12 mouse cellular contexts compared by ENCODE assay signal in the genomic region with DNA sequence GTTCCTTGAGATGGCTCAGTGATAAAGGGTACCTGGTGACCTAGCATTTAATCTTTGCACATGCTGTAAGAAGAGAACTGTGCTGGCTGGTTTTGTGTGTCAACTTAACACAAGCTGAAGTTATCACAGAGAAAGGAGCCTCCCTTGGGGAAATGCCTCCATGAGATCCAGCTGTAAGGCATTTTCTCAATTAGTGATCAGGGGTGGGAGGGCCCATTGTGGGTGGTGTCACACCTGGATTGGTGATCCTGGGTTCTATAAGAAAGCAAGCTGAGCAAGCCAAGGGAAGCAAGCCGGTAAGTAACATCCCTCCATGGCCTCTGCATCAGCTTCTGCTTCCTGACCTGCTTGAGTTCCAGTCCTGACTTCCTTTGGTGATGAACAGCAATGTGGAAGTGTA. TPM values are rescaled to one million over a fixed set of nuclear protein-coding genes. Genes with fewer than 3 reads are reported as not detected.
DNase-seq lines count a peak whose midpoint lies in the region; ATAC-seq and TF ChIP-seq lines count a peak whose summit lies in the region.
"Not testable (repeated sequence)": the region's sequence is repeated elsewhere in the genome, so short reads cannot be mapped to it uniquely, and the experiment has no call there.
"Had no signal": no experiment of that assay in that cellular context is flagged by ENCODE, and none has a peak within 500 bp of the region (broad histone marks: within the 10 kb centered on the region; RNA-seq: fewer than 3 reads in every experiment).

A gene (plus strand): TSS at position 301 of the 400 bp plus-strand sequence.

- H3K4me3 ChIP-seq in layer of hippocampus, adult 2 months; neural tube, embryonic 13.5 days: not testable (repeated sequence)

- not testable (repeated sequence) for ATAC-seq in neural tube, embryonic 13.5 days (ENCODE audit: low read depth)

- not testable (repeated sequence) for DNase-seq in adrenal gland, postnatal 4 days (ENCODE audit: low spot score in 2 of 2); frontal cortex, adult 2 months (ENCODE audit: extremely low spot score in 1 of 2, low spot score in 1 of 2); layer of hippocampus, adult 2 months (ENCODE audit: low spot score in 2 of 2); layer of hippocampus, postnatal 14 days (ENCODE audit: low spot score in 2 of 2); left cerebral cortex, adult 18-20 months (ENCODE audit: low spot score in 2 of 2); left cerebral cortex, postnatal 10 days (ENCODE audit: extremely low spot score in 1 of 2, low spot score in 2 of 2); left cerebral cortex, postnatal 36 days (ENCODE audit: low spot score in 2 of 2)

- TF ChIP-seq CTCF in layer of hippocampus, adult 2 months (conservative IDR thresholded peaks at IDR 0.05), result not testable (repeated sequence)

- 87% methylated on average over 1 of the region's 1 CpGs for WGBS in neural tube, embryonic 13.5 days

- 0 out of 2 replicates have a peak within 1 kb of the TSS, but pooled peaks have one; percentile 32 for H3K9ac ChIP-seq in neural tube, embryonic 13.5 days

- intact Hi-C loops in left cerebral cortex, postnatal 10 days (cut with DNase I), result not testable (repeated sequence)
- intact Hi-C loops in left cerebral cortex, postnatal 36 days (cut with DNase I), result loop anchor here (5.0 kb wide), 2 partner anchors 61 to 109 kb away; no protein-coding TSS in a partner anchor

- H3K4me2 ChIP-seq in neural tube, embryonic 13.5 days, result not testable (repeated sequence)

- not testable (repeated sequence) for H3K36me3 ChIP-seq in neural tube, embryonic 13.5 days

- not testable (repeated sequence) for H3K9me3 ChIP-seq in neural tube, embryonic 13.5 days

- peaks cover 24% of the 10 kb centered on the region for H3K4me1 ChIP-seq in neural tube, embryonic 13.5 days (replicated peaks)

- peaks cover 49% of the 10 kb centered on the region for H3K27me3 ChIP-seq in neural tube, embryonic 13.5 days

- H3K27ac ChIP-seq in layer of hippocampus, adult 2 months; neural tube, embryonic 13.5 days (replicated peaks): not testable (repeated sequence)

RNA-seq across cellular contexts. Expression of the gene that starts here (rescaled TPM):
- 10 to 100 TPM; 16.8 to 17.3 TPM for total RNA-seq in adrenal gland, postnatal 4 days (2021)
- polyA plus RNA-seq in frontal cortex, adult 2 months (2012; rRNA removed), result 27.7 and 30.2 TPM in 2 replicates
- total RNA-seq in layer of hippocampus, adult 2 months (2021), result 10 to 100 TPM; 54.7 to 58.7 TPM
- 10 to 100 TPM; 51.9 to 58.0 TPM for total RNA-seq in layer of hippocampus, postnatal 14 days (2021)
- 10 to 100 TPM; 79.9 to 84.9 TPM for total RNA-seq in left cerebral cortex, adult 18-20 months (2021)
- total RNA-seq in left cerebral cortex, postnatal 10 days (2021), result 10 to 100 TPM; 63.5 to 70.6 TPM
- total RNA-seq in left cerebral cortex, postnatal 36 days (2021), result 10 to 100 TPM; 82.1 to 89.5 TPM
- polyA plus RNA-seq in neural tube, embryonic 13.5 days (2015; fragmentation: Nextera tagmentation; extraction: Ambion mirVana), result 3.6 and 4.5 TPM in 2 replicates
- total RNA-seq: common myeloid progenitor, adult 5-6 weeks; hematopoietic stem cell, adult 5-6 weeks had no signal
- polyA plus RNA-seq: activated CD4-positive, CD25-positive, alpha-beta regulatory T cell, adult 4 months; erythroblast, embryonic 14.5 days had no signal
